Mouse (Mus musculus) G1E-ER4 (cell line): ENCODE measurements at regions not wholly inside any gene's neighbourhood (a gene's known extent, or its start where the extent isn't known, plus 50 kb on each side); places are given as distances from the start of the nearest gene placed in this dataset.
A peak's percentile ranks its signal among the peaks of the same experiment; 100 is the strongest.

Source experiments
- GATA1 ChIP-seq: IDR thresholded peaks from one replicate; pipeline ENCODE4 v1.8.0; 2012; ENCODE audit warnings: low read length, inconsistent platforms

DNA sequence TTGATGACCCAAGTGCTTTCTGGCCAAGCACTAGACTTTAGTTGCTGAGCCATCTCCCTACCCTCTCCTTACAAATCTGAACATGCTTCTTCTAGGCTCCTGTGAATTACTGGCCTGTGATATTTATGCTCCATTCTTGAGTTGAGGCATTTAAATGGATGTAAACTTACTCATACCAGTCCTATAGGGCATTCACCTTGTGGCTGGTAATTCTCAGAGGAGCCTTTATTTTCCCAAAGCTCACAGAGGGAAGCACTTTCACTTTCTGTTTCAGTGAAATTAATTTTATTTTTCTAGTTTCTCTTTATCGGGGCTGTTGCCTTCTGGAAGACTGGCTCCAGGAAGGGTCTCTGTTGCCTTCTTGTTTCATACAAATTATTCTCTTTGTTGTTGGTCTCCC lies 163.9 kb downstream of the Pdgfra start:
- TF ChIP-seq GATA1: no peak

DNA sequence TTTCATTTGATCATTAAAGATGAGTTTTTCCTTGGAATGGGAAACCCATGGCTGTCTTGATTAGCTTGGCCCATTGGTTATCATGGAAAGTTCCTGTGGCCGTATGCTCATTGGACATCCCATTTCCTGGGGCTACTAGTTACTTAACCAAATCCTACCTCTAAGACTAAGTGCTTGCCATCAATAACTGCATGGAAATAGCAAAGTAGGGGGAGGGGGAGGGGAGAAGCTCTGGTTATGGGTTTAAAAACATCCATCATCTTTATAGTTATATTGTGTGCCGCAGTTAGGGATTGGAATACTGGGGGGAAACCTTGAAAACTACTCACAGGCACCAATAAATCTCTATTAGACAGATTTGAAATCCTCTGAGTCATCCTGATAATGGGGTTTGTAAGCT lies 168.4 kb downstream of the Pdgfra start:
- TF ChIP-seq GATA1: no peak

DNA sequence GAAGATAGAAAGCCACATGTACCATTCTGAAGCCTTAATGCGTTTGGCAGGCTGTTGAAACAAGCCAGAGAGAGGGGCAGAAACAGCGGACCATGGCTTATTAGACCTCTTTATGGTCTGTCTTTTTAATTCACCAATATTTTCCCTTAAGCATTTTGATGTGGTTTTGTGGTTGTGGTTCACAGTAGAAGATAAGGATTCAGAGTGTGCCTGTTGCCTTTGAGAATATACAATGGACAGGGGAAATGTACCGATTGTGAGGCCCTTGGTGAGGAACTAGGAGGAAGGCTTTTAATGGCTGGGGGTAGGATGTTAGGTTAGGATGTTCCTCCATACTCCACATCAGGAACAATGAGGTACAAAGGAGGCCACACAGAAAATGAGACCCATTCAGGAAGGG lies 182.0 kb downstream of the Pdgfra start:
- peak; percentile 43 for TF ChIP-seq GATA1

- no peak for TF ChIP-seq GATA1
These were observed 184.4 kb downstream of the Pdgfra start for GRCm38 (mm10) chr5:75336454-75336853.

DNA sequence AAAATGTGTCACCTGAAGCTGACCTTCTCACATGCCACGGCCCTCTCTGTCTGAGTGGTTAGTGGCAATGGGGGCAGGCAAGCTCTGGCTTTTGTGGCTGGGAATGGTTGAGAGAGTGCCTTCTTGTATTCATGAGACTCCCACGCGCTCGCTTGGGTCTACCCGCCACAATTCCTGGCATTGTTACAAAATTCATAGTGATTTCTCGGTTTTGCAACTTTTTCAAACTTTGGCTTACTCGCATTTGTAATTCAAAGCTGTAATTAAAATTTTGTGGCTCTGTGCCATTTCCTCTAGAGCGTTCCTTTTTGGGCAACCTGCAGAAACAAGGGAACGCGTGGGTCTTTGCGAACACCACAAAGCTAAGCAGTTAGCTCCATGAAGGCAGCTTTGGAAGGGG lies 186.3 kb downstream of the Pdgfra start:
- TF ChIP-seq GATA1: no peak

DNA sequence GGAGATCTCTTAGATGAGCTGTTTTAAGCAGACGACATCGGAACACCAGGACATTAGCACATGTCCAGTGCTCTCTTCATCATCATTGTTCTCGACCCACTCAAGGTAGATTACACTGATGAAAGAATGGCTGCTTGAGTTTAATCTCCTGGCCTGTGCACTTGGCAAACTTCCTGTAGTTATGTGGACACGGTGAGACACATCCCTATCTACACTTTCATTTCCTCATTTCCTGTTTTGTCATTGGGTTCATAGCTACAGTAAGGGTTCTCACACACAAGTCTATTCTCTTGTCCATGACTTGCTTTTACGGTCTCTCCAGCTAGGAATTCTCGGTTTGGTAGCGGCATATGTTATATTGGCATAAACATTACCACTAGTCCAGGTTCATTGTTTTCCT lies 190.5 kb downstream of the Pdgfra start:
- TF ChIP-seq GATA1: no peak

- no peak for TF ChIP-seq GATA1
These were observed 195.0 kb downstream of the Pdgfra start for GRCm38 (mm10) chr5:75346836-75347773.

- no peak for TF ChIP-seq GATA1
These were observed 195.7 kb downstream of the Pdgfra start for GRCm38 (mm10) chr5:75347774-75348116.

DNA sequence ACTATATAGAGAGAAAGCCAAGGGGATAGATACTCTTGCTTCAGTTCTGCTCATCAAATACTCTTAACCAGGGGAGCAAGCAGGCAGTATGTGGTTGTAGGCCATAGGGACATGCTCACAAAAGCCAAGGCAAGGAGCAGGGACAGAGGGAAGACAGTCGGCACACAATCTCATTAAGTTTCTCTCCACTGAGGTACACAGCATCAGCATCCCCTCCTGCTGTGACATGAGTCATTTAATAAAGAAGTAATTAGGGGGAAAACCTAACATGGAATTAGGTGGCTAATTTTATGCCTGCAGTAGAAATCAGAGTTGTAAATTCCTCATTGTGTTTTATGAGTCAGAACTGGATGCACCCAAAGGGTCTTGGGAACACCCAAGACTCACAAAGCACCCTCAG lies 203.2 kb downstream of the Pdgfra start:
- no peak for TF ChIP-seq GATA1

- TF ChIP-seq GATA1: no peak
These were observed 206.8 kb downstream of the Pdgfra start for GRCm38 (mm10) chr5:75358869-75359268.

GRCm38 (mm10) chr5:75363832-75364231 lies 210.9 kb upstream of the Kit start:
- TF ChIP-seq GATA1: no peak

DNA sequence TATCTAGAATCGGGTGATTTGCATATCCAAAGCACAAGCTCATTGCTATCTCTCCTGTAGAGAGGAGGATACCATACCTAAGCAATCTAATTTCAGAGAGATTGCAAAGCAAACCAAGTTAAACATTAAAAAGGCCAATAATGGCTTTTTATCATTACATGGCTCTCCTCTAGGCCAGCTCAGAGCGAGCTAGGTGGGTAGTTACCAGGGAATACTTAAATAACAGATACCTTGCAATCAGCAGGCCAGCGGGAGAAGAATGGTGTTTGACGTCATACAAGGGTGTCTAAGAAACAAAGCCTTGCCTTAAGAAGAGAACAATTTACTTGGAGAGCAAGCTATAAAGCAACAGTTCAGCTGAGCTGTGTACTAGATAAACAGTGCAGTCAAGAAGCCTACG lies 207.4 kb upstream of the Kit start:
- no peak for TF ChIP-seq GATA1

GRCm38 (mm10) chr5:75368691-75369090 lies 206.0 kb upstream of the Kit start:
- TF ChIP-seq GATA1: no peak

DNA sequence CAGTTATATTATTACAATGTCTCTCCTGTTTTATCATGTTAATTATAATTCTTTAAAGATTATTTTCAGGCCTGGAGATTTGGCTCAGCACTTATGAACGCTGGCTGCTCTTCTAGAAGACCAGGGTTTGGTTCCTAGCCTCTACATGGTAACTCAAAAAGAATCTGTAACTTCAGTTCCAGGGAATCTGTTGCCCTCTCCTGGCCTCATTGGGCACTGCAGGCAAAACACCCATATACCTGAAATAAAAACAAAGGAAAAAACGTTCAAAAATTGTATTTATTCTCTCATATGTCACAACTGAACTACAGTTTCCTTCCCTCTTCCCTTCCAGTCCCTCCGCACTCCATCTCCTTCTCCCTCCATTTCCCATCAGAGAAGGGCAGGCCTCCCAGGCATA lies 201.9 kb upstream of the Kit start:
- TF ChIP-seq GATA1: no peak

- no peak for TF ChIP-seq GATA1
These were observed 197.1 kb upstream of the Kit start for GRCm38 (mm10) chr5:75377311-75378300.

DNA sequence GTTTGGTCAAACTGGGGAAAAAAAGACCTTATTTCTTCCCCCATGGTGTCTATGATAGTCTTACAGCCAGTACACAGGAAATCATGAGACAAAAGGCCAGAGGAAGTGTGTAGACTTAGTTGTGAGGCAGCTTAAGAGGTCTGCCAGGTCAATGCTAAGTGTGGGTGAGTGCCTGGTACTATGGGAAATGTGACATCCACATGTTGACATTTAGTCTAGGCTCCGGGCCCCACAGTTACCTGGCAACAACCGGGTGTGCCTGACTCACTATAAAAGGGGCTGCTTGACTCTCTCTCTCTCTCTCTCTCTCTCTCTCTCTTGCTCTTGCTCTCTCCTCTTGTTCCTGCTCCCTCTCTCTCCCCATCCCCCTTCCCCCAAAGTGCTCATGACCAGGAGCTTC lies 196.1 kb upstream of the Kit start:
- TF ChIP-seq GATA1: no peak
